Mouse (Mus musculus) adrenal gland, postnatal 14 days (tissue): ENCODE results near the gene Poc5. TPM values are rescaled to one million over a fixed set of nuclear protein-coding genes. Genes with fewer than 3 reads are reported as not detected.

Experiments
- DNase-seq: peaks from one replicate; pipeline ENCODE4 v3.0.0; 2021; ENCODE audit warnings: mixed read lengths
- long read RNA-seq, 2 experiments: library from polyadenylated mRNA; stranded (forward); transcript quantifications; one replicate each; pipeline ENCODE4 v2.0.0; 2021
- total RNA-seq: library from RNA; stranded (reverse); gene quantifications from 2 replicates; pipeline ENCODE4 v1.2.3, GENCODE M21; 2021

Poc5 gene
- total RNA-seq = 14.2 and 16.9 TPM in 2 replicates
- long read RNA-seq, experiment 1, full-length matches to known transcripts = 21 of 27 reads
- long read RNA-seq, experiment 1, partial matches to known transcripts = 1 of 27 reads
- long read RNA-seq, experiment 1, other reads (novel, unspliced or antisense) = 5 of 27 reads
- long read RNA-seq, experiment 2, full-length matches to known transcripts = 18 of 25 reads
- long read RNA-seq, experiment 2, partial matches to known transcripts = 2 of 25 reads
- long read RNA-seq, experiment 2, other reads (novel, unspliced or antisense) = 5 of 25 reads

- peak; percentile 98 for DNase-seq
Observed at GRCm38 (mm10) chr13:96388042-96388888, at the start of gene Poc5. Poc5 (plus strand) TSS chr13:96388294.

GRCm38 (mm10) chr13:96341461-96341860, 46.6 kb upstream of the Poc5 start:
- peak; percentile 60 for DNase-seq

- DNase-seq = no peak
Observed at GRCm38 (mm10) chr13:96344778-96345177, 43.3 kb upstream of the Poc5 start.

- DNase-seq = no peak
Observed at GRCm38 (mm10) chr13:96346581-96346980, 41.5 kb upstream of the Poc5 start.

GRCm38 (mm10) chr13:96350207-96350606, 37.9 kb upstream of the Poc5 start:
- no peak for DNase-seq

- DNase-seq = no peak
Observed at GRCm38 (mm10) chr13:96351264-96351663, 36.8 kb upstream of the Poc5 start.

- DNase-seq = peak; percentile 44
Observed at GRCm38 (mm10) chr13:96375519-96375918, 12.6 kb upstream of the Poc5 start.

GRCm38 (mm10) chr13:96376871-96377270, 11.2 kb upstream of the Poc5 start:
- DNase-seq = no peak

- no peak for DNase-seq
Observed at GRCm38 (mm10) chr13:96377883-96378282, 10.2 kb upstream of the Poc5 start.

- no peak for DNase-seq
Observed at GRCm38 (mm10) chr13:96389301-96389700, 1.2 kb downstream of the Poc5 start.

- no peak for DNase-seq
Observed at GRCm38 (mm10) chr13:96401251-96401650, 13.2 kb downstream of the Poc5 start.

- no peak for DNase-seq
Observed at GRCm38 (mm10) chr13:96405518-96405917, 17.4 kb downstream of the Poc5 start.

- DNase-seq = peak; percentile 43
Observed at GRCm38 (mm10) chr13:96407040-96407439, 18.9 kb downstream of the Poc5 start.

- no peak for DNase-seq
Observed at GRCm38 (mm10) chr13:96408786-96409185, 20.7 kb downstream of the Poc5 start.

GRCm38 (mm10) chr13:96414384-96414783, 26.3 kb downstream of the Poc5 start:
- DNase-seq = no peak

- no peak for DNase-seq
Observed at GRCm38 (mm10) chr13:96416380-96416779, 28.3 kb downstream of the Poc5 start.

GRCm38 (mm10) chr13:96417261-96417813, 29.2 kb downstream of the Poc5 start:
- no peak for DNase-seq

GRCm38 (mm10) chr13:96418487-96418886, 30.4 kb downstream of the Poc5 start:
- peak; percentile 29 for DNase-seq

- no peak for DNase-seq
Observed at GRCm38 (mm10) chr13:96421230-96421629, 33.1 kb downstream of the Poc5 start.

GRCm38 (mm10) chr13:96424496-96425274, 36.6 kb downstream of the Poc5 start:
- no peak for DNase-seq

GRCm38 (mm10) chr13:96426044-96426443, 38.0 kb downstream of the Poc5 start:
- DNase-seq = no peak

- no peak for DNase-seq
Observed at GRCm38 (mm10) chr13:96428531-96428930, 40.4 kb downstream of the Poc5 start.
